7 mouse cellular contexts compared by ENCODE assay signal in genomic region chr8:47962005-47962404, GRCm38 (mm10). TPM values are rescaled to one million over a fixed set of nuclear protein-coding genes. Genes with fewer than 3 reads are reported as not detected.
A peak's percentile ranks its signal among the peaks of the same experiment; 100 is the strongest.
DNase-seq lines count a peak whose midpoint lies in the region; ATAC-seq lines count a peak whose summit lies in the region.

No protein-coding gene starts in this region.

- no peaks in the 10 kb centered on the region for H3K36me3 ChIP-seq in hindbrain, embryonic 15.5 days
- H3K36me3 ChIP-seq in hindbrain, embryonic 10.5 days: no peaks in the 10 kb centered on the region

- H3K4me1 ChIP-seq in hindbrain, embryonic 15.5 days (replicated peaks): peaks cover 19% of the 10 kb centered on the region
- peaks cover 20% of the 10 kb centered on the region for H3K4me1 ChIP-seq in hindbrain, embryonic 10.5 days (replicated peaks)

- no peak for DNase-seq in hindbrain, embryonic 10.5 days (ENCODE audit: low spot score)
- DNase-seq in MN1 (ENCODE audit: low spot score): peak; percentile 79
- DNase-seq in adrenal gland, adult 8-10 months: peak; percentile 43
- DNase-seq in kidney, postnatal 10 days: peak; percentile 85
- DNase-seq in testis, postnatal 10 days (ENCODE audit: low spot score): peak; percentile 79
- no peak for DNase-seq in frontal cortex, postnatal 14 days (ENCODE audit: low spot score in 2 of 2)

- H3K4me2 ChIP-seq in hindbrain, embryonic 15.5 days: no peak overlapping the region

- no peak overlapping the region for H3K9ac ChIP-seq in hindbrain, embryonic 15.5 days

- 0 out of 2 replicates have a peak, but pooled peaks have one; percentile 63 for ATAC-seq in hindbrain, embryonic 15.5 days (ENCODE audit: low FRiP score, low read depth)

- no peak overlapping the region for H3K4me3 ChIP-seq in hindbrain, embryonic 15.5 days
- H3K4me3 ChIP-seq in hindbrain, embryonic 10.5 days: no peak overlapping the region

- H3K9me3 ChIP-seq in hindbrain, embryonic 15.5 days: no peaks in the 10 kb centered on the region
- no peaks in the 10 kb centered on the region for H3K9me3 ChIP-seq in hindbrain, embryonic 10.5 days

- no peaks in the 10 kb centered on the region for H3K27me3 ChIP-seq in hindbrain, embryonic 15.5 days
- H3K27me3 ChIP-seq in hindbrain, embryonic 10.5 days (ENCODE audit: insufficient read depth, poor library complexity, severe bottlenecking): no peaks in the 10 kb centered on the region

- WGBS in hindbrain, embryonic 15.5 days: 43% methylated on average over 6 of the region's 6 CpGs
- 90% methylated on average over 6 of the region's 6 CpGs for WGBS in hindbrain, embryonic 10.5 days

- H3K27ac ChIP-seq in hindbrain, embryonic 15.5 days (replicated peaks): no peak overlapping the region
- no peak overlapping the region for H3K27ac ChIP-seq in hindbrain, embryonic 10.5 days

RNA-seq across cellular contexts. Expression of gene Wwc2, which starts 28.7 kb away (rescaled TPM):
- polyA plus RNA-seq in hindbrain, embryonic 15.5 days (2015; fragmentation: Nextera tagmentation; extraction: Ambion mirVana): 6.0 and 7.2 TPM in 2 replicates
- 10.0 and 10.1 TPM in 2 replicates for polyA plus RNA-seq in hindbrain, embryonic 10.5 days (2016; fragmentation: Nextera tagmentation; extraction: Ambion mirVana)
- total RNA-seq in adrenal gland, adult 8-10 months (2022): 10 to 100 TPM; 21.6 to 34.4 (median 28.8) TPM

Comparison
In these comparisons a context has a peak if more than half of its experiments do, and no peak if none do; other contexts are left out.
1. DNase-seq: peak in MN1 (single experiment), adrenal gland, adult 8-10 months (single experiment), kidney, postnatal 10 days (single experiment) and testis, postnatal 10 days (single experiment); none in hindbrain, embryonic 10.5 days (single experiment) and frontal cortex, postnatal 14 days (0 of 2).